Comparison of ENCODE assay signal across 9 mouse cellular contexts in genomic region chrX:71528646-71529045, GRCm38 (mm10). TPM values are rescaled to one million over a fixed set of nuclear protein-coding genes. Genes with fewer than 3 reads are reported as not detected.
DNase-seq lines count a peak whose midpoint lies in the region; ATAC-seq lines count a peak whose summit lies in the region.
"Had no signal": no experiment of that assay in that cellular context is flagged by ENCODE, and none has a peak within 500 bp of the region (broad histone marks: within the 10 kb centered on the region; RNA-seq: fewer than 3 reads in every experiment).

No protein-coding gene starts in this region.

- ATAC-seq in hindbrain, embryonic 15.5 days (ENCODE audit: low FRiP score, low read depth), result peak; percentile 89
- no peak for ATAC-seq in liver, embryonic 12.5 days

- no peak overlapping the region for H3K4me2 ChIP-seq in hindbrain, embryonic 15.5 days
- no peak overlapping the region for H3K4me2 ChIP-seq in liver, embryonic 12.5 days

- H3K9ac ChIP-seq in hindbrain, embryonic 15.5 days, result no peak overlapping the region
- no peak overlapping the region for H3K9ac ChIP-seq in liver, embryonic 12.5 days

- peak overlapping the region; percentile 35; the same call in 1 of the 2 replicates for H3K27ac ChIP-seq in hindbrain, embryonic 15.5 days (replicated peaks)
- no peak overlapping the region for H3K27ac ChIP-seq in liver, embryonic 12.5 days

- H3K9me3 ChIP-seq in hindbrain, embryonic 15.5 days, result no peaks in the 10 kb centered on the region
- no peaks in the 10 kb centered on the region for H3K9me3 ChIP-seq in liver, embryonic 12.5 days (replicated peaks)
- H3K9me3 ChIP-seq: megakaryocyte, embryonic 14.5 days had no signal

- 28% methylated on average over 6 of the region's 6 CpGs for WGBS in hindbrain, embryonic 15.5 days
- 77% methylated on average over 6 of the region's 6 CpGs for WGBS in liver, embryonic 12.5 days (ENCODE audit: insufficient replicate concordance)

- H3K27me3 ChIP-seq in hindbrain, embryonic 15.5 days, result no peaks in the 10 kb centered on the region
- no peaks in the 10 kb centered on the region for H3K27me3 ChIP-seq in liver, embryonic 12.5 days (replicated peaks)

- H3K4me3 ChIP-seq in hindbrain, embryonic 15.5 days, result no peak overlapping the region
- no peak overlapping the region for H3K4me3 ChIP-seq in liver, embryonic 12.5 days
- H3K4me3 ChIP-seq: megakaryocyte, embryonic 14.5 days had no signal

- H3K4me1 ChIP-seq in hindbrain, embryonic 15.5 days (replicated peaks), result no peaks in the 10 kb centered on the region
- H3K4me1 ChIP-seq in liver, embryonic 12.5 days, result peaks cover 34% of the 10 kb centered on the region

- DNase-seq in cerebellum, postnatal 14 days, result peak; percentile 23 to 33
- no peak for DNase-seq in cerebellum, adult 18-20 months
- DNase-seq in NIH3T3 (ENCODE audit: low read depth), result peak; percentile 55
- DNase-seq in lung, postnatal 36 days, result peak; percentile 10
- no peak for DNase-seq in urinary bladder, postnatal 25 days (ENCODE audit: low spot score)
- no peak for DNase-seq in frontal cortex, postnatal 10 days (ENCODE audit: low spot score in 2 of 2)

- no peaks in the 10 kb centered on the region for H3K36me3 ChIP-seq in hindbrain, embryonic 15.5 days
- no peaks in the 10 kb centered on the region for H3K36me3 ChIP-seq in liver, embryonic 12.5 days

RNA-seq across cellular contexts. Expression of gene Hmgb3, which starts 27.1 kb away (rescaled TPM):
- 459 and 467 TPM in 2 replicates for polyA plus RNA-seq in hindbrain, embryonic 15.5 days (2015; fragmentation: Nextera tagmentation; extraction: Ambion mirVana)
- polyA plus RNA-seq in liver, embryonic 12.5 days (2016; fragmentation: Nextera tagmentation; extraction: Ambion mirVana), result 321 and 340 TPM in 2 replicates

RNA-seq across cellular contexts. Expression of gene Cd99l2, which starts 36.0 kb away (rescaled TPM):
- polyA plus RNA-seq in hindbrain, embryonic 15.5 days (2015; fragmentation: Nextera tagmentation; extraction: Ambion mirVana), result 85.2 and 86.4 TPM in 2 replicates
- 13.8 and 14.9 TPM in 2 replicates for polyA plus RNA-seq in liver, embryonic 12.5 days (2016; fragmentation: Nextera tagmentation; extraction: Ambion mirVana)

Comparison
In these comparisons a context has a peak if more than half of its experiments do, and no peak if none do; other contexts are left out.
1. DNase-seq: peak in cerebellum, postnatal 14 days (2 of 2), NIH3T3 (single experiment) and lung, postnatal 36 days (single experiment); none in cerebellum, adult 18-20 months (0 of 2), urinary bladder, postnatal 25 days (single experiment) and frontal cortex, postnatal 10 days (0 of 2).